Comparison of ENCODE assay signal across 18 mouse cellular contexts in genomic region chr2:120959363-120959762, GRCm38 (mm10). TPM values are rescaled to one million over a fixed set of nuclear protein-coding genes. Genes with fewer than 3 reads are reported as not detected.
DNase-seq lines count a peak whose midpoint lies in the region; ATAC-seq and TF ChIP-seq lines count a peak whose summit lies in the region.
"Had no signal": no experiment of that assay in that cellular context is flagged by ENCODE, and none has a peak within 500 bp of the region (broad histone marks: within the 10 kb centered on the region; RNA-seq: fewer than 3 reads in every experiment).

No protein-coding gene starts in this region.

- peaks cover 34% of the 10 kb centered on the region for H3K79me2 ChIP-seq in myocyte (ENCODE audit: control insufficient read depth, insufficient read depth)

- no peaks in the 10 kb centered on the region for H3K9me3 ChIP-seq in liver, postnatal 0 days (ENCODE audit: low read length)
- H3K9me3 ChIP-seq in liver, embryonic 12.5 days (replicated peaks): no peaks in the 10 kb centered on the region
- H3K9me3 ChIP-seq in forebrain, embryonic 13.5 days (replicated peaks): no peaks in the 10 kb centered on the region
- H3K9me3 ChIP-seq: embryonic facial prominence, embryonic 12.5 days; forebrain, embryonic 12.5 days; heart, embryonic 12.5 days had no signal

- H3K4me1 ChIP-seq in liver, postnatal 0 days (ENCODE audit: insufficient read depth): peaks cover 5% of the 10 kb centered on the region
- H3K4me1 ChIP-seq in liver, embryonic 12.5 days: no peaks in the 10 kb centered on the region
- no peaks in the 10 kb centered on the region for H3K4me1 ChIP-seq in forebrain, embryonic 13.5 days
- H3K4me1 ChIP-seq: embryonic facial prominence, embryonic 12.5 days; forebrain, embryonic 12.5 days had no signal

- H3K27ac ChIP-seq in liver, postnatal 0 days (ENCODE audit: low read depth): no peak overlapping the region
- H3K27ac ChIP-seq in liver, embryonic 12.5 days: no peak overlapping the region
- no peak overlapping the region for H3K27ac ChIP-seq in forebrain, embryonic 13.5 days
- H3K27ac ChIP-seq: embryonic facial prominence, embryonic 12.5 days; forebrain, embryonic 12.5 days; gastrocnemius, adult 2 months had no signal

- H3K9ac ChIP-seq in liver, postnatal 0 days (replicated peaks): no peak overlapping the region
- no peak overlapping the region for H3K9ac ChIP-seq in liver, embryonic 12.5 days
- H3K9ac ChIP-seq in forebrain, embryonic 13.5 days: no peak overlapping the region
- H3K9ac ChIP-seq: embryonic facial prominence, embryonic 12.5 days; forebrain, embryonic 12.5 days; forebrain, postnatal 0 days; heart, embryonic 12.5 days had no signal

- H3ac ChIP-seq in myocyte (ENCODE audit: control insufficient read depth, insufficient read length): no peak overlapping the region

- WGBS in liver, postnatal 0 days (ENCODE audit: insufficient replicate concordance): 89% methylated on average over 2 of the region's 2 CpGs
- 82% methylated on average over 2 of the region's 2 CpGs for WGBS in liver, embryonic 12.5 days (ENCODE audit: insufficient replicate concordance)
- WGBS in forebrain, embryonic 13.5 days: 91% methylated on average over 2 of the region's 2 CpGs

- peak; percentile 27; the same call in 1 of the 2 replicates for ATAC-seq in liver, postnatal 0 days
- no peak for ATAC-seq in liver, embryonic 12.5 days
- ATAC-seq in forebrain, embryonic 13.5 days: no peak
- ATAC-seq: forebrain, postnatal 0 days; hindbrain, embryonic 16.5 days had no signal

- no peak for TF ChIP-seq POLR2A in myocyte (IDR thresholded peaks at IDR 0.05; ENCODE audit: insufficient read length, low read depth)

- no peak overlapping the region for H3K4me3 ChIP-seq in liver, postnatal 0 days (ENCODE audit: low read depth, low read length)
- no peak overlapping the region for H3K4me3 ChIP-seq in liver, embryonic 12.5 days
- H3K4me3 ChIP-seq in myocyte: no peak overlapping the region
- H3K4me3 ChIP-seq in forebrain, embryonic 13.5 days: no peak overlapping the region
- H3K4me3 ChIP-seq: embryonic facial prominence, embryonic 12.5 days; forebrain, embryonic 12.5 days; gastrocnemius, adult 2 months; heart, embryonic 12.5 days had no signal

- no peak for TF ChIP-seq CTCF in liver, postnatal 0 days (IDR thresholded peaks at IDR 0.05; ENCODE audit: low read depth)

- H3K36me3 ChIP-seq in liver, postnatal 0 days (replicated peaks; ENCODE audit: insufficient read depth, low read length): peaks cover 23% of the 10 kb centered on the region
- peaks cover 58% of the 10 kb centered on the region for H3K36me3 ChIP-seq in liver, embryonic 12.5 days
- H3K36me3 ChIP-seq in myocyte (ENCODE audit: control insufficient read depth, insufficient read depth): peaks cover 6% of the 10 kb centered on the region
- peaks cover 19% of the 10 kb centered on the region for H3K36me3 ChIP-seq in forebrain, embryonic 13.5 days (ENCODE audit: poor library complexity, severe bottlenecking)

- no peak for DNase-seq in liver, postnatal 0 days
- DNase-seq in lung, postnatal 25 days (ENCODE audit: low spot score): peak; percentile 53
- no peak for DNase-seq in lung, postnatal 14 days
- DNase-seq in urinary bladder, adult 2 months (ENCODE audit: low spot score): no peak
- DNase-seq: adrenal gland, postnatal 10 days; cerebellum, adult 11 months; cerebellum, adult 8-10 months; cerebellum, postnatal 14 days; forebrain, postnatal 0 days; gastrocnemius, adult 2 months; gastrocnemius, postnatal 25 days had no signal

- no peak for TF ChIP-seq EP300 in liver, postnatal 0 days (IDR thresholded peaks at IDR 0.05; ENCODE audit: low read depth)

- H3K4me2 ChIP-seq in liver, postnatal 0 days (ENCODE audit: low read depth, low read length): no peak overlapping the region
- no peak overlapping the region for H3K4me2 ChIP-seq in liver, embryonic 12.5 days
- no peak overlapping the region for H3K4me2 ChIP-seq in myocyte (ENCODE audit: low read depth)
- H3K4me2 ChIP-seq in forebrain, embryonic 13.5 days: no peak overlapping the region
- H3K4me2 ChIP-seq: embryonic facial prominence, embryonic 12.5 days; forebrain, embryonic 12.5 days; heart, embryonic 12.5 days had no signal

- no peaks in the 10 kb centered on the region for H3K27me3 ChIP-seq in liver, postnatal 0 days (ENCODE audit: insufficient read depth, low read length)
- no peaks in the 10 kb centered on the region for H3K27me3 ChIP-seq in liver, embryonic 12.5 days (replicated peaks)
- H3K27me3 ChIP-seq in myocyte (ENCODE audit: control insufficient read depth, insufficient read depth, insufficient read length): no peaks in the 10 kb centered on the region
- no peaks in the 10 kb centered on the region for H3K27me3 ChIP-seq in forebrain, embryonic 13.5 days
- H3K27me3 ChIP-seq: embryonic facial prominence, embryonic 12.5 days; forebrain, embryonic 12.5 days; heart, embryonic 12.5 days had no signal

TF ChIP-seq in myocyte, 11 proteins besides CTCF, POLR2A, EP300 and RAD21:
- TF ChIP-seq USF1 (IDR thresholded peaks at IDR 0.05; ENCODE audit: low read depth) (no peak), REST (IDR thresholded peaks at IDR 0.05; ENCODE audit: insufficient read depth, insufficient read length) (no peak), MYOD1 (IDR thresholded peaks at IDR 0.05; ENCODE audit: control insufficient read depth in 1 of 3, insufficient read length in 2 of 3, low read depth in 2 of 3) (no peak), TCF3 (IDR thresholded peaks at IDR 0.05; ENCODE audit: insufficient read length, low read depth) (no peak), CEBPB (IDR thresholded peaks at IDR 0.05; ENCODE audit: insufficient read depth, poor library complexity, severe bottlenecking) (peak; percentile 58; the same call in 1 of the 2 replicates), MAX (IDR thresholded peaks at IDR 0.05; ENCODE audit: low read depth) (no peak), MYOG (IDR thresholded peaks at IDR 0.05; ENCODE audit: control insufficient read depth in 1 of 3, insufficient read depth in 1 of 3, insufficient read length in 2 of 3, low read depth in 2 of 3) (no peak)

RNA-seq across cellular contexts. Expression of gene Ubr1, which starts 11.2 kb away (rescaled TPM):
- 5.4 and 6.6 TPM in 2 replicates for polyA plus RNA-seq in liver, postnatal 0 days (2015; fragmentation: Nextera tagmentation; extraction: Ambion mirVana)
- 16.1 and 18.3 TPM in 2 replicates for polyA plus RNA-seq in liver, embryonic 12.5 days (2016; fragmentation: Nextera tagmentation; extraction: Ambion mirVana)
- 5.8 TPM for polyA plus RNA-seq in myocyte (2012; fragmentation: generic; extraction: Trizol)
- polyA plus RNA-seq in urinary bladder, adult 2 months (2012; rRNA removed): 12.7 and 15.8 TPM in 2 replicates
- 32.1 and 34.9 TPM in 2 replicates for polyA plus RNA-seq in forebrain, embryonic 13.5 days (2015; fragmentation: Nextera tagmentation; extraction: Ambion mirVana)

RNA-seq across cellular contexts. Expression of gene Tmem62, which starts 17.5 kb away (rescaled TPM):
- 2.9 and 3.2 TPM in 2 replicates for polyA plus RNA-seq in liver, postnatal 0 days (2015; fragmentation: Nextera tagmentation; extraction: Ambion mirVana)
- polyA plus RNA-seq in liver, embryonic 12.5 days (2016; fragmentation: Nextera tagmentation; extraction: Ambion mirVana): 2.1 and 3.6 TPM in 2 replicates
- polyA plus RNA-seq in myocyte (2012; fragmentation: generic; extraction: Trizol): 11.3 TPM
- 9.1 and 12.1 TPM in 2 replicates for polyA plus RNA-seq in urinary bladder, adult 2 months (2012; rRNA removed)
- 4.6 and 5.3 TPM in 2 replicates for polyA plus RNA-seq in forebrain, embryonic 13.5 days (2015; fragmentation: Nextera tagmentation; extraction: Ambion mirVana)

RNA-seq across cellular contexts. Expression of gene Ccndbp1, which starts 48.8 kb away (rescaled TPM):
- 36.0 and 37.4 TPM in 2 replicates for polyA plus RNA-seq in liver, postnatal 0 days (2015; fragmentation: Nextera tagmentation; extraction: Ambion mirVana)
- polyA plus RNA-seq in liver, embryonic 12.5 days (2016; fragmentation: Nextera tagmentation; extraction: Ambion mirVana): 40.7 and 43.4 TPM in 2 replicates
- polyA plus RNA-seq in myocyte (2012; fragmentation: generic; extraction: Trizol): 48.4 TPM
- polyA plus RNA-seq in urinary bladder, adult 2 months (2012; rRNA removed): 61.7 and 71.0 TPM in 2 replicates
- 61.6 TPM in 2 replicates for polyA plus RNA-seq in forebrain, embryonic 13.5 days (2015; fragmentation: Nextera tagmentation; extraction: Ambion mirVana)
